Mouse (Mus musculus) kidney, postnatal 0 days (tissue): ENCODE data around the gene Tpp1. TPM values are rescaled to one million over a fixed set of nuclear protein-coding genes. Genes with fewer than 3 reads are reported as not detected.
"Not testable (repeated sequence)": the region's sequence is repeated elsewhere in the genome, so short reads cannot be mapped to it uniquely, and the experiment has no call there.

ENCODE experiments used
- ATAC-seq: fragments of 200-750 bp; cut with Nextera tagmentation; replicated peaks from 2 replicates; pipeline ENCODE4 v1.8.0; 2017; ENCODE audit warnings: low read depth, moderate number of reproducible peaks, moderate TSS enrichment, moderate library complexity; ENCODE audit not compliant: low FRiP score
- DNase-seq: peaks from one replicate; pipeline ENCODE4 v3.0.0-alpha.2; 2016; ENCODE audit warnings: low spot score
- H3K27ac ChIP-seq: fragments of 300-500 bp; sonication (generic); 2 replicates; pipeline ENCODE4 v1.5.1; 2014; ENCODE audit warnings: mild to moderate bottlenecking
- H3K27me3 ChIP-seq: fragments of 300-500 bp; sonication (generic); 2 replicates; pipeline ENCODE4 v1.6.1; 2014; ENCODE audit warnings: low read length, mixed read lengths; ENCODE audit not compliant: insufficient read depth
- H3K36me3 ChIP-seq: fragments of 300-500 bp; sonication (generic); 2 replicates; pipeline ENCODE4 v1.6.1; 2014; ENCODE audit warnings: low read length, mixed read lengths; ENCODE audit not compliant: insufficient read depth
- H3K4me1 ChIP-seq: fragments of 300-500 bp; sonication (generic); replicated peaks from 2 replicates; pipeline ENCODE4 v1.6.1; 2014; ENCODE audit warnings: antibody characterized with exemption, low read length, mixed read lengths; ENCODE audit not compliant: insufficient read depth
- H3K4me2 ChIP-seq: fragments of 300-500 bp; sonication (generic); 2 replicates; pipeline ENCODE4 v1.6.1; 2014; ENCODE audit warnings: mild to moderate bottlenecking, low read length, moderate library complexity, mixed read lengths
- H3K4me3 ChIP-seq: fragments of 300-500 bp; sonication (generic); replicated peaks from 2 replicates; pipeline ENCODE4 v1.5.1; 2014; ENCODE audit warnings: low read depth, low read length
- H3K9ac ChIP-seq: fragments of 300-500 bp; sonication (generic); 2 replicates; pipeline ENCODE4 v1.6.1; 2014; ENCODE audit warnings: low read depth, low read length
- H3K9me3 ChIP-seq: fragments of 300-500 bp; sonication (generic); replicated peaks from 2 replicates; pipeline ENCODE4 v1.6.1; 2016; ENCODE audit warnings: low read length, inconsistent platforms, mixed read lengths
- CTCF ChIP-seq: IDR thresholded peaks from 2 replicates; pipeline ENCODE4 v1.5.1; 2016; ENCODE audit warnings: antibody characterized with exemption, low read depth, mild to moderate bottlenecking, moderate library complexity
- WGBS: fragments of 180-500 bp; shearing (Covaris S2); extraction: QIAGEN DNeasy Blood & Tissue Kit; methylation state at CpG from one replicate; pipeline ENCODE4 v1.1.7; 2014; 5-methylcytosine and 5-hydroxymethylcytosine counted together
- polyA plus RNA-seq: library from polyadenylated mRNA; unstranded; fragments of >200 nt; fragmentation: Nextera tagmentation; extraction: Ambion mirVana; gene quantifications from 2 replicates; pipeline ENCODE4 v1.2.1, GENCODE M21; 2015

Tpp1 gene
- polyA plus RNA-seq, 1 experiment from 2014 or later, result 114 TPM

DNA sequence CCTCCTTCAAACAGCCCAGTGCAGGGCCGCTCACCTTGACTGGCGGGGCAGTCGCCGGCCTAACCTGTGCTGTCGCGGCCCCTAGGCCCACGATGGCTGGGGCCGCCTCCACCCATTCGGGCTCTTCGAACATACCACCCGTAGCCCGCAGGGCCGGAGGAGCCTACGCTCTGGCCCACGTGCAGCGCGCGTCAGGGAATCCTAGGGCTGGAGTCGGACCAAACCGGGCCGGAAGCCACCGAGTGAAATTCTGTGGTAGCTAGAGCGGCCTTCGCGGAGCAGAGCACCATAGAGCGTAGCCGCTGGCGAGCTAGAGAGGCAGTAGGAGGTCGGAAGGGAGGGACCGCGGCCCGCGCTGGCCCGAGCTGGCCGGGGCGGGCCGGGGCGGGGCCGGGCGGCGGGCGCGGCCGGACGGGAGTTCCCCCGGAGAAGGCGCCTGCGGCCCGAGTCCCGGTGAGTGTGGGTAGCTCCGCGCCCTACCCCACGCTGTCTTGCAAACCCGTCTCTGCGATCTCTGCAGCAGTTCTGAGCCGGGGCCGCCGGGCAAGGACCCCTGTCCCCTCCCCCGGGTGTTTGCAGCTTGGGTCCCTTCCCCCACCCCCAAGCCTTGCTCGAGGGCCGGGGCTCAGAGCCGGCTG, 15.7 kb downstream of the Tpp1 start, which contains the start of gene Ilk:
Ilk (plus strand) TSS at position 329 of the 638 bp plus-strand sequence.
- DNase-seq (peak; percentile 97), ATAC-seq (peak; percentile 97)
- Histone ChIP-seq H3K4me3 (peak within 1 kb of the TSS; percentile 88), H3K4me2 (peak within 1 kb of the TSS; percentile 76), H3K27ac (peak within 1 kb of the TSS; percentile 95), H3K27me3 (no peaks in the 10 kb centered on the region), H3K4me1 (peaks cover 13% of the 10 kb centered on the region), H3K9me3 (no peaks in the 10 kb centered on the region), H3K36me3 (peaks cover 43% of the 10 kb centered on the region), H3K9ac (peak within 1 kb of the TSS; percentile 90)
- TF ChIP-seq CTCF, result no peak
- WGBS, result under 1% methylated on average over 42 of the region's 62 CpGs

DNA sequence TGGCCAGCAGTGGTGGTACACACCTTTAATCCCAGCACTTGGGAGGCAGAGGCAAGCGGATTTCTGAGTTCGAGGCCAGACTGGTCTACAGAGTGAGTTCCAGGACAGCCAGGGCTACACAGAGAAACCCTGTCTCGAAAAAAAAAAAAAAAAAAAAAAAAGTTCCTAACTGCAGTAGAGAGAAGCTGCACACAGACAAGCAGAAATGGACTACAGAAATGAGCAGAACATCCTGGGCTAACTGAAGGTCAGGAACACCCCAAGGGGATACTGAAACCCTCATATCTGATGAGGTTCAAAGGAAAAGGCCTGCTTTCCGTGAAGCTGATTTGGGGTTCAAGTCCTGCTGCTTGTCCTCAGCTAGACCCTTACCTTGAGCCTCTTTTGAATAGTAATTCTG, 16.6 kb downstream of the Tpp1 start:
- 41% methylated on average over 4 of the region's 4 CpGs for WGBS
- not testable (repeated sequence) for H3K27me3 ChIP-seq, DNase-seq, H3K9me3 ChIP-seq, ATAC-seq
- H3K4me2 ChIP-seq, result peak overlapping the region; percentile 76
- H3K9ac ChIP-seq, result peak overlapping the region; percentile 90
- peak overlapping the region; percentile 95; the same call in 1 of the 2 replicates for H3K27ac ChIP-seq
- peaks cover 13% of the 10 kb centered on the region for H3K4me1 ChIP-seq
- H3K4me3 ChIP-seq, result peak overlapping the region; percentile 88
- H3K36me3 ChIP-seq, result peaks cover 34% of the 10 kb centered on the region

DNA sequence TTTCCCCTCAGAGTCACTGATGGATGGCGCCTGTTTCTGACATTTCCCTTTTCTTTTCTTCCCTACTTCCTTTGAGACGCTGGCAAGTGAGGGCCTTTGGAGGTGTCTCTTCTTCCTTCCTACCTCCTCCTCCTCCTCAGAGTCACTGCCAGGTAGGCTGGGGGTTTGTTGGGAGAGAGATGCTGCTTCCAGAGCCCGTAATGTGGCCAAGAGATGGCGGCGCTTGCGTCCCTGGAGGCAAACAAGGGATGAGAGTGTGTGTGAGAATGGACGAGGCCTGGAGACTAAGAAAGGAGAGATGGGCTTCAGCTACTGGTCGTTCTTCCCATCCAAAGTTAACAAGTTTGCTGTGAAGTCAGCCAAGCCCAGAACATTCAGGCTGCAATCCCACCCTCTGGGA, 17.2 kb downstream of the Tpp1 start:
- no peaks in the 10 kb centered on the region for H3K9me3 ChIP-seq
- no peaks in the 10 kb centered on the region for H3K27me3 ChIP-seq
- 81% methylated on average over 8 of the region's 8 CpGs for WGBS
- no peak overlapping the region for H3K4me2 ChIP-seq
- DNase-seq (no peak), ATAC-seq (no peak)
- H3K36me3 ChIP-seq, result peaks cover 32% of the 10 kb centered on the region
- no peak for TF ChIP-seq CTCF
- peaks cover 13% of the 10 kb centered on the region for H3K4me1 ChIP-seq
- no peak overlapping the region for H3K27ac ChIP-seq
- H3K4me3 ChIP-seq, result no peak overlapping the region
- H3K9ac ChIP-seq, result no peak overlapping the region

DNA sequence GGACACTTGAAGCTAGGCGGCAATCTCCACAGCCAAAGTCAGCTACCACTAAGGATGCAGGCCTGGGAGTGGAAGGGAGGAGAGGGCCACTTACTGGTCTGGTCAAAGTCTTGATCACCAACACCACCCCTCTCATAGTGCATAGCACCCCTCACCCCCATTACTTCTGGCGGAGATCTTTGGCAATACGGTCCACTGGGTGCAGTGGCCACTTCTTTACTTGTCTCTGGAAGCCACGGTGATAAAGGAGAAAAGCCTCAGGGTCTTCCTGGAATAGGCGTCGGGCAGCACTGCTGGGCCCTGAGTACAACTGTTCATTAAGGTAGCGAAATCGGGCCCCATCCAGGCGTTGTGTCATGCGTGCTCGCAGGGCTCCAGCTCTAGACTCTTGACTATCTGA, 18.2 kb downstream of the Tpp1 start:
- DNase-seq (no peak), ATAC-seq (no peak)
- 94% methylated on average over 11 of the region's 11 CpGs for WGBS
- Histone ChIP-seq H3K9ac (no peak overlapping the region), H3K4me3 (no peak overlapping the region), H3K4me1 (peaks cover 12% of the 10 kb centered on the region), H3K4me2 (no peak overlapping the region), H3K27me3 (no peaks in the 10 kb centered on the region), H3K9me3 (no peaks in the 10 kb centered on the region), H3K27ac (no peak overlapping the region), H3K36me3 (peaks cover 34% of the 10 kb centered on the region)
- no peak for TF ChIP-seq CTCF

DNA sequence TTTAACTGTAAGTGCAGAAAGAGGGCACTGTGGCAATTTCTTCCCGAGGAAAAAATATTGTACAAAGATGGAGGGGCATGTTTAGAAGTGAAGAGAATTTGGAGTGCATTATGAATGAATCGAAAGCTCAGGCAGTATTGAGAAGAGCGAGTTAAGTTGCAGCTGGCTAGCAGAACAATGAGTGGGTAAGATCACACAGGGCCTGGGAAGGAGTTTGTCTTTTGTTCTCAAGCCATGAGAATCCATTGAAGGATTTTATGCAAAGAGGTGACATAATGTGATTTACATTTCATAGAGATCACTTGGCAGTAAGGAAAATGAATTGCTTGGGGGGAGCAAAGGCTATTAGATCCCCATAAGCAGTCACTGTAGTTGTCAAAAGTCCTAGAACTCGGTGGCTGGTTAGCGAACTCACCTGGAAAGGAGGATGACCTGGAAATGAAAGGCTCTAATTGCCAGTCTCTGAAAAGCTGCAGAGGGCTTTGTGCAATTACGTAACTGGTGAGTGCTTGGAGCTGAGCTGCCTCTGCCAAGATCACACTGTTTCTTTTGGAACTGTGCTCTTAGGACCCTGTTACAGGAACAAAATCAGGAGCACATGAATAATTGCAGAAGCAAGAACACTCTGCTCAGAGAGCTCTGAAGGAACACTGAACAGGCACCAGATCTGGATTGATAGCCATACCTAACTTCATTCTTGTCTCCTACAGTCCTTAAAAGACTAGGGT, 23.2 kb downstream of the Tpp1 start:
- ATAC-seq (no peak), DNase-seq (no peak)
- 76% methylated on average over 6 of the region's 6 CpGs for whole genome bisulfite sequencing
- Histone ChIP-seq H3K27me3 (no peaks in the 10 kb centered on the region), H3K4me3 (no peak overlapping the region), H3K27ac (no peak overlapping the region), H3K4me2 (no peak overlapping the region), H3K9ac (no peak overlapping the region), H3K9me3 (no peaks in the 10 kb centered on the region), H3K4me1 (no peaks in the 10 kb centered on the region), H3K36me3 (peaks cover 28% of the 10 kb centered on the region)
- no peak for TF ChIP-seq CTCF

DNA sequence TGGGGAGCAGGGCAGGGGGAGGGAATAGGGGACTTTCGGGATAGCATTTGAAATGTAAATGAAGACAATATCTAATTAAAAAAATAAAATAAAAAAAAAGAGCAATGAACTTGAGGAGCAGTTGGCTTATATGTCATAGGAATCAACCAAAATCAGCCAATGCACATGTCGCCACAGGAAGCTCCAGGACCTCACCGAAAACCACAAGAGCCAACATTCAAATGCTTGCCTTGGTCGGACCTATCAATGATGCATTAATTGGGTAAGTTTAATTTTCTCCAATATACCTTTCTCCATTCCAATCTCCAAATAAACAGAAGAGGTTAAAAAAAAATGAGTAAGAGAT, 25.1 kb downstream of the Tpp1 start:
- Histone ChIP-seq H3K27ac (no peak overlapping the region), H3K36me3 (0 out of 2 replicates have a peak, but pooled peaks cover 9% of the 10 kb centered on the region), H3K4me3 (no peak overlapping the region), H3K4me1 (no peaks in the 10 kb centered on the region), H3K9me3 (no peaks in the 10 kb centered on the region), H3K27me3 (no peaks in the 10 kb centered on the region), H3K9ac (no peak overlapping the region), H3K4me2 (no peak overlapping the region)
- 96% methylated on average over 4 of the region's 4 CpGs for WGBS
- TF ChIP-seq CTCF, result no peak
- ATAC-seq, result no peak
- DNase-seq, result no peak
